Mouse (Mus musculus): Measurements from ENCODE around the gene Tagln3. TPM values are rescaled to one million over a fixed set of nuclear protein-coding genes. Genes with fewer than 3 reads are reported as not detected.
A peak's percentile ranks its signal among the peaks of the same experiment; 100 is the strongest.

Tagln3 gene
- 0.09 and 0.26 TPM in 2 replicates for polyA plus RNA-seq (2015; fragmentation: Nextera tagmentation; extraction: Ambion mirVana)

DNA sequence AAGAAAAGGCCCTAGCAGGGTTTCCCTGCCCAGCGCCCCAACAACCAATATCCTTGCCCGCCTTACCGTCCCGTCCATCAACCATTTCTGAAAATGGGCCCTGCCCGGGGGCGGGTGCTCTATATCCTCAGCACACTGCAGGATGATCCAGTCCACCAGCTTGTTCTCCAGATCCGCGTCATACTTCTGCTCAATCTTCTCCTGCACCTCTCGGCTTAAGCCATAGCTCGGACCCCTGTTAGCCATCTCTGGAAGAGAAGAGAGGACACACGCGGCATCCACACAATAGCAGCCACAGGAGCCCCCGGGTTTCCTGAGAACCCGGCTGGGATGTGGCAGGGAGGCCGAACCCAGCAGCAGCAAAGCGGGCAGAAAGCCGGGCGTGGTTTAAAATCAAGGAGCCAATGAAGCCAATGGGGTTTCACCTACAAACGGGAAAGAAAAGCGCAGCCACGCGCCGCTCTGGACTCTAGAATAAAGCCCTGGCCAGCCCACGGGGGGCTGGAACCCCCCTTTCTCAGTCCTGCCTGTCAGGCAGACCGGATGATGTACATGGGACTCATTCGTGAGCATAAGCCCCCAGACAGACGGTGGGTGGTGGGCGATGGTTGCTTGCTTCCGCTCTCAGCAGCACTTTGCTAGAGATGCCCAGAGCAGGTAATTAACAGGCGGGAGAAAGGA lies at the start of gene Tagln3:
Tagln3 (minus strand) TSS at position 548 of the 681 bp plus-strand sequence.
- H3K36me3 ChIP-seq (ENCODE audit: control insufficient read depth, insufficient read depth): no peaks in the 10 kb centered on the region
- no peaks in the 10 kb centered on the region; the same call in 1 of the 2 replicates for H3K4me1 ChIP-seq (ENCODE audit: control insufficient read depth, low read depth, low read length)
- peak within 1 kb of the TSS; percentile 46 for H3K4me3 ChIP-seq (ENCODE audit: low read depth, low read length)
- H3K27ac ChIP-seq (ENCODE audit: low read length): no peak within 1 kb of the TSS
- WGBS (ENCODE audit: insufficient replicate concordance): 6% methylated on average over 30 of the region's 30 CpGs
- no peak for ATAC-seq (ENCODE audit: low read depth)
- H3K4me2 ChIP-seq (ENCODE audit: low read depth, low read length): peak within 1 kb of the TSS; percentile 61
- no peaks in the 10 kb centered on the region for H3K9me3 ChIP-seq (replicated peaks; ENCODE audit: control insufficient read depth, low read length)
- no peak within 1 kb of the TSS; the same call in 1 of the 2 replicates for H3K9ac ChIP-seq (ENCODE audit: low read depth, low read length)
- H3K27me3 ChIP-seq (ENCODE audit: control insufficient read depth, insufficient read depth, low read depth, low read length): peaks cover 14% of the 10 kb centered on the region

DNA sequence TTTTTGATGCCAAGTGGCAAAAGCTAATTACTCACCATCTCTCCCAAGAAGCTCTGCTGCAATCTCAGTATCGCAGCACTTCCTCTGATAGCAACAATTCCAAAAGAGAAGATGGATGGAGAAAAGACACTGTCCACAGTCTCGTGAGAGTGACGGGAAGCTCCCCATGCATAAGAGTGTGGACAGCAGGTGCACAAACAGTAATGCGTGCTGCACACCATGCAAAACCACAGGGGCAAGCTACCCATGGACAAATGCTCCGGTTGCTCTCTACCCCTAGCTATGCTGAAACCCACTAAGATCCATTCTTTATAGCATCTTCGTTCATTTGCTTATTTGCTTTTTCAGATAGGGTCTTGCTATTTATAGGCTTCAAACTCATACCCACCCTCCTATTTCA lies 46.5 kb upstream of the Tagln3 start:
- H3K9ac ChIP-seq (ENCODE audit: low read depth, low read length): no peak overlapping the region
- H3K4me3 ChIP-seq (ENCODE audit: low read depth, low read length): no peak overlapping the region
- H3K27ac ChIP-seq (ENCODE audit: low read length): no peak overlapping the region
- H3K36me3 ChIP-seq (ENCODE audit: control insufficient read depth, insufficient read depth): no peaks in the 10 kb centered on the region
- no peaks in the 10 kb centered on the region for H3K27me3 ChIP-seq (ENCODE audit: control insufficient read depth, insufficient read depth, low read depth, low read length)
- no peaks in the 10 kb centered on the region for H3K4me1 ChIP-seq (ENCODE audit: control insufficient read depth, low read depth, low read length)
- H3K4me2 ChIP-seq (ENCODE audit: low read depth, low read length): no peak overlapping the region
- ATAC-seq (ENCODE audit: low read depth): no peak
- no peaks in the 10 kb centered on the region for H3K9me3 ChIP-seq (replicated peaks; ENCODE audit: control insufficient read depth, low read length)
- 67% methylated on average over 6 of the region's 6 CpGs for whole genome bisulfite sequencing (ENCODE audit: insufficient replicate concordance)

DNA sequence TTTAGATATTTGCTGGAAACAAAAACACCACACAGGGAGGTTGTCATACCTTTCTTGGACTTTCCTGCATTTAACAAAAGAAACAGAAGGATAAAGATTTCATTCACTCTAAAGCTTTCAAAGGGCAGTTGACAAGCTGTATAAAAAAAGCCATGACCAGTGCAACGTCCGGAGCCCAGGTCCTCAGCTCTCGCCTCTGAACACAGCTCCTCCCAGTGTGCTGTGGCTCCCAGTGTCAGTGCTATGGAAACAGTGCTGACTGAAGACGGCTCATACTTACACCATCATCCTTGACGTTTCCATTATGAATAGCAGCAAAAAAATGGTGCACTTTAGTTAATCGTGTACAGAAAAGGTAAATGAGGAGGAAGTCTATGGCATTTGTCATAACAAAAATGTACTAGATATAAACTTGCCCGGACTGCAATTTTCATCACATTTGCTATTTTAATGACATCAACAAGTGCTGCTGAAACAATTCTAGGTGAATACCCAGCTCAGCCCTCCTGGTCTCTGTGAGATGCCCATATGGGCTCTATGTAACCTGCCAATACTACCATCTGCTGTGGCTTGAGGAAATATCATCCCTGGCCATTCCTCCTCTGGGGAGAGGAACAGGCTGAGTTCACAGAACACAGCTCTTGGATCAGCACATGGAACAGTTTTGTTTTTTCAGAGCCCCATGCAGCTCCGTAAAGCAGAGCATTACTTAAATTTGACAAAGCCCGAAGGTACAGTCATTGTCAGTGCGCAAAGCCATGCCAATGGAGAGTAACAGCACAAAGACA lies 43.6 kb upstream of the Tagln3 start:
- no peak overlapping the region for H3K9ac ChIP-seq (ENCODE audit: low read depth, low read length)
- no peaks in the 10 kb centered on the region for H3K27me3 ChIP-seq (ENCODE audit: control insufficient read depth, insufficient read depth, low read depth, low read length)
- H3K9me3 ChIP-seq (replicated peaks; ENCODE audit: control insufficient read depth, low read length): no peaks in the 10 kb centered on the region
- no peak overlapping the region for H3K27ac ChIP-seq (ENCODE audit: low read length)
- H3K4me3 ChIP-seq (ENCODE audit: low read depth, low read length): no peak overlapping the region
- WGBS (ENCODE audit: insufficient replicate concordance): 71% methylated on average over 10 of the region's 10 CpGs
- ATAC-seq (ENCODE audit: low read depth): no peak
- H3K36me3 ChIP-seq (ENCODE audit: control insufficient read depth, insufficient read depth): no peaks in the 10 kb centered on the region
- no peak overlapping the region for H3K4me2 ChIP-seq (ENCODE audit: low read depth, low read length)
- H3K4me1 ChIP-seq (ENCODE audit: control insufficient read depth, low read depth, low read length): no peaks in the 10 kb centered on the region

DNA sequence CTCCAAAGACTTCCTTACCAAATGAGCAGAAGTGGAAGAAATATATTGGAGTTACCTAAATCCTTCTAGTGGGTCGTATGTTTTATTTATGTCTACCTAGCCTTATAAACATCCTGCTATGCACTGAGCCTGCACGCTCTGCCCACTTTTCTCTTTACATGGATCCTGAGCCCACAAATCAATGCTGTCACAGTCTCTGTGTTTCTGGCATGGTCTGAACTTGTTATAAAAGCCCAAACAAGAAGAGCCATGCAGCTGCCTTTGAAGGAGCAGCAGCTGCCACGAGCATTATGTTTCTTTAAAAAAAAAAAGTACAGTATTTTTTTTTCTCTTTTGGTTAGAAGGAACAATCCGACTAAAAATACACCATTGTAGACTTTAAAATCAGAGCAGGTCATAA lies 43.0 kb upstream of the Tagln3 start:
- Histone ChIP-seq H3K36me3 (ENCODE audit: control insufficient read depth, insufficient read depth) (no peaks in the 10 kb centered on the region), H3K27ac (ENCODE audit: low read length) (no peak overlapping the region), H3K9me3 (replicated peaks; ENCODE audit: control insufficient read depth, low read length) (no peaks in the 10 kb centered on the region), H3K4me3 (ENCODE audit: low read depth, low read length) (no peak overlapping the region), H3K27me3 (ENCODE audit: control insufficient read depth, insufficient read depth, low read depth, low read length) (no peaks in the 10 kb centered on the region), H3K4me1 (ENCODE audit: control insufficient read depth, low read depth, low read length) (no peaks in the 10 kb centered on the region), H3K4me2 (ENCODE audit: low read depth, low read length) (no peak overlapping the region), H3K9ac (ENCODE audit: low read depth, low read length) (no peak overlapping the region)
- ATAC-seq (ENCODE audit: low read depth): no peak
- 53% methylated on average over 4 of the region's 4 CpGs for WGBS (ENCODE audit: insufficient replicate concordance)

DNA sequence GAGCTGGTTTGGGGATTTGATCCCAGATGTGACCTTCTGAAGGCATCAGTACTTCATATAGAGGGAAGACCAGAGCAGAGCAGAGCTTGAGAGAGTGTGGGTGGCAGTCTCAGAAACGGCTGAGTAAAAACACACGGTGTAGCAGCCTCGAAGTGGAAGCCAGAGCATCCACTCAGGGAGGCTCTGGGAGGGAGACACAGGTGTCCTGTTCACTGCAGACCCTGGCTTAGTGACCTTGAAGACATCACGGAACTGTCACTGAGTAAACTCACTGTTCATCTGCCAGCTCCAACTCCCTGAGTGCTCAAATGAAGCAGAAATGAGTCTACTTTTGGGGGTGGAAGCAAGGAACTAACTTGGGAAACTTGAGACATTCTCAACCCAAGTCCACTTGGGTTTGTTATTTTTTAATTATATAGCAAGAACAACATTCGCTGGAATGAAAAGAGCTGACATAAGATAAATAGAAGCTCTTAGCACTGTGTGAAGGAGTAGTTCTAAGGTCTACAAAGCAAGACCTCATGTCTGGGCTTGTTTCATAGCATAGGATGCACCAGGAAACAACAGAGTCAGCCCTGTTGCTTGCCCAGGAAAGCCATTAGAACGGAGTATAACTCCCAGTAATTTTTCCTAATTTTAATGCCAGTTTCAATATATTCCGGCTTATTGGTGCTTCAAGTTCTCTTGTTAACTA lies 41.5 kb upstream of the Tagln3 start:
- H3K4me2 ChIP-seq (ENCODE audit: low read depth, low read length): no peak overlapping the region
- no peak for ATAC-seq (ENCODE audit: low read depth)
- no peak overlapping the region for H3K9ac ChIP-seq (ENCODE audit: low read depth, low read length)
- no peaks in the 10 kb centered on the region for H3K36me3 ChIP-seq (ENCODE audit: control insufficient read depth, insufficient read depth)
- no peaks in the 10 kb centered on the region for H3K4me1 ChIP-seq (ENCODE audit: control insufficient read depth, low read depth, low read length)
- H3K27me3 ChIP-seq (ENCODE audit: control insufficient read depth, insufficient read depth, low read depth, low read length): no peaks in the 10 kb centered on the region
- H3K27ac ChIP-seq (ENCODE audit: low read length): no peak overlapping the region
- H3K4me3 ChIP-seq (ENCODE audit: low read depth, low read length): no peak overlapping the region
- no peaks in the 10 kb centered on the region for H3K9me3 ChIP-seq (replicated peaks; ENCODE audit: control insufficient read depth, low read length)
- 57% methylated on average over 7 of the region's 7 CpGs for WGBS (ENCODE audit: insufficient replicate concordance)

DNA sequence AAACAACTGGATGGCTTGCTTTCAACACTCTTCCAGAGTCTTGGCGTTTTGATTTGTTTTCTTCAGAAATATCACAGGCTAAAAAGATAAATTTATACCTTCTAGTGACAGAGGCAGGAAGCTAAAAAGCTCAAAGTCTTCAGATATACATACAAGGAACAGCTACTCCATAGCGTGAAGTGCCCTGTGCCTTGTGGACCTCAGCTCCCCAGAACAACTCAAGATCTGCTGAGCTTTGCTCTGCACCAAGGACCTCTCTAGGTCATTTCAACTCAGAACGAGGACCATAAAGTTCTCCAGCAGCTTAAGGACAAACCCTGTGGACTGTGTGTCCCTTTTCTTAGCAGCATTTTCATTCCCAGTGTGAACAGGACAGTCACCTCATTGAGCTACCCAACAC lies 40.7 kb upstream of the Tagln3 start:
- Histone ChIP-seq H3K4me2 (ENCODE audit: low read depth, low read length) (no peak overlapping the region), H3K27ac (ENCODE audit: low read length) (no peak overlapping the region), H3K36me3 (ENCODE audit: control insufficient read depth, insufficient read depth) (no peaks in the 10 kb centered on the region), H3K4me1 (ENCODE audit: control insufficient read depth, low read depth, low read length) (no peaks in the 10 kb centered on the region), H3K4me3 (ENCODE audit: low read depth, low read length) (no peak overlapping the region), H3K9ac (ENCODE audit: low read depth, low read length) (no peak overlapping the region), H3K27me3 (ENCODE audit: control insufficient read depth, insufficient read depth, low read depth, low read length) (no peaks in the 10 kb centered on the region), H3K9me3 (replicated peaks; ENCODE audit: control insufficient read depth, low read length) (no peaks in the 10 kb centered on the region)
- ATAC-seq (ENCODE audit: low read depth): no peak
- WGBS (ENCODE audit: insufficient replicate concordance): 61% methylated on average over 3 of the region's 3 CpGs

DNA sequence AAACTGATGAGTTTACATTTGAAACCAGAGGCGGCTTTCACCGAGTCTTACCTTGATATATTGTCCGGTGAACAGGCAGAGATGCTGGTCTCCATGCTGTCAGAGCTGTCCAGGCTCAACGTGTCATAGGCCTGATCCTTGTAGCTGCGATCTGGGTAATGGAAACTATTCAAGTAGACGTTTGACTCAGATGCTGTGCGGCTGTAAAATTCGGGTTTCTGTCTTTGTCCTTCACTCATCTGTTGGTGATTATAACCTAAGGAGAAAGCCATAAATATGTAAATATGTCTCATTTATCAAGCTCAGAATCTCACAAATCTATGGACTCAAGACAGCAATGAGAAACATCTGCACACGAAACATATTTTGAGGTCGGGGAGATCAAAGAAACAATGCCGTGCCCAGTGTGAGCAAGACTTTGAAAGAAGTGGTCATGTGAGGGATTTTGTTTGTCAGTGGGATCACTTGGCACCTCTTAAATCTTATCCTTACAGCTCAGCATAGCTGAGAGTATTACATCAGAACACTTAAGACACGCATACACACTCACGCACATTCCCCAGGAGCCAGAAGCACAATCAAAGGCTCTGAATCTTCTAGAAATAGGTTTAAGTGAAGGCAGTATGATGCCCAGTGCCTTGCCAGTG lies 38.6 kb upstream of the Tagln3 start:
- no peaks in the 10 kb centered on the region for H3K4me1 ChIP-seq (ENCODE audit: control insufficient read depth, low read depth, low read length)
- H3K27me3 ChIP-seq (ENCODE audit: control insufficient read depth, insufficient read depth, low read depth, low read length): no peaks in the 10 kb centered on the region
- H3K4me2 ChIP-seq (ENCODE audit: low read depth, low read length): no peak overlapping the region
- WGBS (ENCODE audit: insufficient replicate concordance): 70% methylated on average over 13 of the region's 13 CpGs
- H3K36me3 ChIP-seq (ENCODE audit: control insufficient read depth, insufficient read depth): no peaks in the 10 kb centered on the region
- no peak for ATAC-seq (ENCODE audit: low read depth)
- H3K4me3 ChIP-seq (ENCODE audit: low read depth, low read length): no peak overlapping the region
- H3K9ac ChIP-seq (ENCODE audit: low read depth, low read length): no peak overlapping the region
- H3K9me3 ChIP-seq (replicated peaks; ENCODE audit: control insufficient read depth, low read length): no peaks in the 10 kb centered on the region
- H3K27ac ChIP-seq (ENCODE audit: low read length): no peak overlapping the region

DNA sequence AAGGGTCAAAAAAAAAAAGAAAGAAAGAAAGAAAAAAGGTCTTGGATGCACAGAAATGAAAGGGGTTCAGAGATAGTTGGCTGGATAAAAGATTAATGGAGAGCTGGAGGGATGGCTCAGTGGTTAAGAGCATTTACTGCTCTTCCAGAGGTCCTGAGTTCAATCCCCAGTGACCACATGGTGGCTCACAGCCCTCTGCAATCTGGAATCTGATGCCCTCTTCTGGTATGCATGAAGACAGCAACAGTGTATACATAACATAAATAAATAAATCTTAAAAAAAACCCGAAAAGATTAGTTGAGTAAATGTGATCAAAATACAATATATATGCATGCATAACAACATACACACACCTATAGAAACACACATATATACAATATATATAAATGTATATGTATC lies 37.0 kb upstream of the Tagln3 start:
- no peak overlapping the region for H3K9ac ChIP-seq (ENCODE audit: low read depth, low read length)
- H3K4me1 ChIP-seq (ENCODE audit: control insufficient read depth, low read depth, low read length): no peaks in the 10 kb centered on the region
- H3K4me2 ChIP-seq (ENCODE audit: low read depth, low read length): no peak overlapping the region
- ATAC-seq (ENCODE audit: low read depth): no peak
- no peaks in the 10 kb centered on the region for H3K27me3 ChIP-seq (ENCODE audit: control insufficient read depth, insufficient read depth, low read depth, low read length)
- H3K4me3 ChIP-seq (ENCODE audit: low read depth, low read length): no peak overlapping the region
- H3K9me3 ChIP-seq (replicated peaks; ENCODE audit: control insufficient read depth, low read length): no peaks in the 10 kb centered on the region
- no peaks in the 10 kb centered on the region for H3K36me3 ChIP-seq (ENCODE audit: control insufficient read depth, insufficient read depth)
- H3K27ac ChIP-seq (ENCODE audit: low read length): no peak overlapping the region
- WGBS (ENCODE audit: insufficient replicate concordance): 45% methylated on average over 1 of the region's 1 CpGs
